Mouse (Mus musculus) hindbrain, postnatal 0 days (tissue): ENCODE data around the gene Acsl6. TPM values are rescaled to one million over a fixed set of nuclear protein-coding genes. Genes with fewer than 3 reads are reported as not detected.

ENCODE experiments used
- ATAC-seq: fragments of 200-750 bp; cut with Nextera tagmentation; 2 replicates; pipeline ENCODE4 v1.8.0; 2017; ENCODE audit warnings: mild to moderate bottlenecking, moderate TSS enrichment, moderate library complexity
- DNase-seq: peaks from one replicate; pipeline ENCODE4 v3.0.0-alpha.2; 2015; ENCODE audit warnings: low spot score
- H3K27ac ChIP-seq: fragments of 300-500 bp; sonication (generic); 2 replicates; pipeline ENCODE4 v1.5.1; 2014; ENCODE audit warnings: mild to moderate bottlenecking
- H3K27me3 ChIP-seq: fragments of 300-500 bp; sonication (generic); 2 replicates; pipeline ENCODE4 v1.6.1; 2014; ENCODE audit warnings: low read length, mixed read lengths; ENCODE audit not compliant: insufficient read depth
- H3K36me3 ChIP-seq: fragments of 300-500 bp; sonication (generic); 2 replicates; pipeline ENCODE4 v1.6.1; 2014; ENCODE audit warnings: low read length, mixed read lengths; ENCODE audit not compliant: insufficient read depth
- H3K4me1 ChIP-seq: fragments of 300-500 bp; sonication (generic); 2 replicates; pipeline ENCODE4 v1.6.1; 2014; ENCODE audit warnings: antibody characterized with exemption, low read length, mixed read lengths; ENCODE audit not compliant: insufficient read depth
- H3K4me2 ChIP-seq: fragments of 300-500 bp; sonication (generic); 2 replicates; pipeline ENCODE4 v1.6.1; 2014; ENCODE audit warnings: low read depth, mild to moderate bottlenecking, low read length, moderate library complexity, mixed read lengths
- H3K4me3 ChIP-seq: fragments of 300-500 bp; sonication (generic); 2 replicates; pipeline ENCODE4 v1.5.1; 2014; ENCODE audit warnings: low read length
- H3K9ac ChIP-seq: fragments of 300-500 bp; sonication (generic); replicated peaks from 2 replicates; pipeline ENCODE4 v1.6.1; 2014; ENCODE audit warnings: mild to moderate bottlenecking, low read length, moderate library complexity, mixed read lengths
- H3K9me3 ChIP-seq: fragments of 300-500 bp; sonication (generic); 2 replicates; pipeline ENCODE4 v1.6.1; 2016; ENCODE audit warnings: low read length, mixed read lengths
- CTCF ChIP-seq: IDR thresholded peaks from 2 replicates; pipeline ENCODE4 v1.5.1; 2016; ENCODE audit warnings: antibody characterized with exemption, control low read depth, low read depth
- WGBS: fragments of 180-500 bp; shearing (Covaris S2); extraction: QIAGEN DNeasy Blood & Tissue Kit; methylation state at CpG from one replicate; pipeline ENCODE4 v1.1.7; 2014; 5-methylcytosine and 5-hydroxymethylcytosine counted together
- polyA plus RNA-seq: library from polyadenylated mRNA; unstranded; fragments of >200 nt; fragmentation: Nextera tagmentation; extraction: Ambion mirVana; gene quantifications from 2 replicates; pipeline ENCODE4 v1.2.1, GENCODE M21; 2015
- total RNA-seq: library from RNA; depleted of rRNA; stranded (reverse); fragments of >200 nt; gene quantifications from 2 replicates; pipeline ENCODE4 v1.2.3, GENCODE M21; 2014

The Acsl6 gene
- total and polyA plus RNA-seq, 2 experiments from 2014 or later = 60.1 to 76.9 TPM

DNA sequence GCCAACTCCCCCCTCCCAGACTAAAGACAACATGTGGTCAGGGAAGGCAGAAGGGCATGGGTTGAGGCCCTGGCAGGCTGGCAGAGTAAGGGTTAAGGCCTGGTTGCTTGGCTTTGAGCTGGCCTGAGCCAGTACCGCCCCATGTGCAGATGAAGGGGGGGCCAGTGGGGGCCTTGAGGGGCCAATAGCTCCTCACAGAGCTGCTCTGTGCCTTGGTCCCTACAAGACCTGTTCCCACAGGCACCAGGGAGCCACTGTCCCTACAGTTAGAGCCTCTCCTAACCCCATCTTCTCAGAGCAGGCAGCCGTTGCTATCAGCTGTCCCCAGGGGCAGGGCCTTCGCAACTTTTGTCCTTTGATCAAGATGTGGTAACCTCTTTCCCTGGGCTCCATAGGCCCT is 11.1 kb downstream of the Acsl6 start:
- ATAC-seq (peak; percentile 80; the same call in 1 of the 2 replicates), DNase-seq (peak; percentile 60)
- TF ChIP-seq CTCF = no peak

DNA sequence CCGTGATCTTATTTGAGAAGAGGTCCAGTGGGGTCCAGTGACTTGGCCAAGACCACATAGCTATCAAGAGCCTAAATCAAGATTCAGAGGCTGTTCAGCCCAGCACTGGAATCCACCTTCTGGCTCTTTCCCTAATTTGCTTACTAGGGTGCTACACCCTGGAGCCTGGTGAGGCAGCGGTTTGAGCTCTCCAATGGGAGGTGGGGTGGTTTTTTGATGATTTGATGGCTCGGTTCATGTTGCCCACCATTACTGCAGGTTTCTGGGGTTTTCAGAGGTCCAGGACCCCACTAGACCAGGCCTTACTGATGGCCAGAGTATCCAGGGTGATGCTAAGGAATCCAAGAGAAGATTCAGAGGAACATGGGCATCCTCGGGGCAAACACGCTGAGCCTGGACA is 11.7 kb downstream of the Acsl6 start:
- 78% methylated on average over 5 of the region's 5 CpGs for WGBS
- no peak for ATAC-seq

More for the DNA sequence above, 11.1 kb downstream of the Acsl6 start:
- peaks cover 18% of the 10 kb centered on the region; the same call in 1 of the 2 replicates for H3K4me1 ChIP-seq
- peak overlapping the region; percentile 15; the same call in 1 of the 2 replicates for H3K9ac ChIP-seq
- WGBS = 8% methylated on average over 3 of the region's 3 CpGs
- H3K4me3 ChIP-seq = no peak overlapping the region
- no peaks in the 10 kb centered on the region for H3K9me3 ChIP-seq
- H3K4me2 ChIP-seq = peak overlapping the region; percentile 25
- H3K27ac ChIP-seq = peak overlapping the region; percentile 54; the same call in 1 of the 2 replicates
- no peaks in the 10 kb centered on the region for H3K36me3 ChIP-seq
- no peaks in the 10 kb centered on the region for H3K27me3 ChIP-seq

GRCm38 (mm10) chr11:54317361-54317760 is 13.8 kb downstream of the Acsl6 start:
- Histone ChIP-seq H3K27me3 (no peaks in the 10 kb centered on the region), H3K4me1 (peaks cover 15% of the 10 kb centered on the region; the same call in 1 of the 2 replicates), H3K9ac (no peak overlapping the region), H3K9me3 (no peaks in the 10 kb centered on the region), H3K27ac (no peak overlapping the region), H3K36me3 (no peaks in the 10 kb centered on the region; the same call in 1 of the 2 replicates), H3K4me3 (no peak overlapping the region), H3K4me2 (no peak overlapping the region)
- 72% methylated on average over 8 of the region's 8 CpGs for WGBS
- TF ChIP-seq CTCF = no peak
- no peak for DNase-seq
- ATAC-seq = no peak

More for the DNA sequence above, 11.7 kb downstream of the Acsl6 start:
- peak overlapping the region; percentile 54; the same call in 1 of the 2 replicates for H3K27ac ChIP-seq
- no peak for TF ChIP-seq CTCF
- H3K36me3 ChIP-seq = no peaks in the 10 kb centered on the region
- no peaks in the 10 kb centered on the region for H3K27me3 ChIP-seq
- DNase-seq = no peak
- H3K4me2 ChIP-seq = peak overlapping the region; percentile 25
- peak overlapping the region; percentile 15; the same call in 1 of the 2 replicates for H3K9ac ChIP-seq
- peaks cover 18% of the 10 kb centered on the region; the same call in 1 of the 2 replicates for H3K4me1 ChIP-seq
- no peaks in the 10 kb centered on the region for H3K9me3 ChIP-seq
- no peak overlapping the region for H3K4me3 ChIP-seq

DNA sequence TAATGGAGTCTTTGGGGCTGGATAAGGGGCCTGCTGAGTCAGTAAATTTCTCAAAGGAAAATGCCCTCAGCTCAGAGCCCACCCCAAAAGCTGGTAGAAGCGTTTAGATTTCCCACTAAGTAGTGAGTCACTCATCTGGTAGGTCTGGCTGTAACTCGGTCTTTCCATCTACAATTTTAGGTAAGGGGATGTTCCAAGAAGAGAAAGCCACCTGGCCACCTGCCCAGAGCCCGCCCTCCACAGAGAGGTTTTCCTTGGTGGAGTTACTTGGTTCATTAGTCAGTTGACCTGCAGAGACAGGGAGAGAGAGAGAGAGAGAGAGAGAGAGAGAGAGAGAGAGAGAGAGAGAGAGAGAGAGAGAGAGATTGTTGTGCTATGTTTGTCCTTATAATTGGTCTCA is 14.2 kb downstream of the Acsl6 start:
- no peak for ATAC-seq
- no peak for TF ChIP-seq CTCF
- no peak for DNase-seq
- no peak overlapping the region for H3K4me2 ChIP-seq
- H3K9me3 ChIP-seq = no peaks in the 10 kb centered on the region
- H3K27ac ChIP-seq = no peak overlapping the region
- 67% methylated on average over 3 of the region's 3 CpGs for WGBS
- H3K4me3 ChIP-seq = no peak overlapping the region
- peaks cover 11% of the 10 kb centered on the region; the same call in 1 of the 2 replicates for H3K4me1 ChIP-seq
- no peaks in the 10 kb centered on the region for H3K27me3 ChIP-seq
- no peaks in the 10 kb centered on the region; the same call in 1 of the 2 replicates for H3K36me3 ChIP-seq
- H3K9ac ChIP-seq = no peak overlapping the region

- H3K27ac ChIP-seq = no peak overlapping the region
- no peak overlapping the region for H3K4me2 ChIP-seq
- no peaks in the 10 kb centered on the region for H3K27me3 ChIP-seq
- DNase-seq (no peak), ATAC-seq (no peak)
- no peak overlapping the region for H3K9ac ChIP-seq
- H3K9me3 ChIP-seq = no peaks in the 10 kb centered on the region
- TF ChIP-seq CTCF = no peak
- peaks cover 20% of the 10 kb centered on the region for H3K36me3 ChIP-seq
- H3K4me3 ChIP-seq = no peak overlapping the region
- H3K4me1 ChIP-seq = no peaks in the 10 kb centered on the region
- WGBS = 87% methylated on average over 5 of the region's 5 CpGs
Observed at GRCm38 (mm10) chr11:54321802-54322532, 18.4 kb downstream of the Acsl6 start.

- no peak overlapping the region for H3K4me2 ChIP-seq
- H3K4me1 ChIP-seq = no peaks in the 10 kb centered on the region
- TF ChIP-seq CTCF = no peak
- no peaks in the 10 kb centered on the region for H3K27me3 ChIP-seq
- no peak overlapping the region for H3K4me3 ChIP-seq
- no peaks in the 10 kb centered on the region for H3K9me3 ChIP-seq
- DNase-seq = no peak
- no peak for ATAC-seq
- WGBS = 67% methylated on average over 10 of the region's 10 CpGs
- no peak overlapping the region for H3K9ac ChIP-seq
- H3K36me3 ChIP-seq = peaks cover 50% of the 10 kb centered on the region
- no peak overlapping the region for H3K27ac ChIP-seq
Observed at GRCm38 (mm10) chr11:54331463-54332183, 28.0 kb downstream of the Acsl6 start.
